Mouse (Mus musculus) hindbrain, postnatal 0 days (tissue): Measurements from ENCODE around the gene Zfp9. TPM values are rescaled to one million over a fixed set of nuclear protein-coding genes. Genes with fewer than 3 reads are reported as not detected.
A peak's percentile ranks its signal among the peaks of the same experiment; 100 is the strongest.

Experiments used
- ATAC-seq: fragments of 200-750 bp; cut with Nextera tagmentation; 2 replicates; pipeline ENCODE4 v1.8.0; 2017; ENCODE audit warnings: mild to moderate bottlenecking, moderate TSS enrichment, moderate library complexity
- DNase-seq: peaks from one replicate; pipeline ENCODE4 v3.0.0-alpha.2; 2015; ENCODE audit warnings: low spot score
- H3K27ac ChIP-seq: fragments of 300-500 bp; sonication (generic); 2 replicates; pipeline ENCODE4 v1.5.1; 2014; ENCODE audit warnings: mild to moderate bottlenecking
- H3K27me3 ChIP-seq: fragments of 300-500 bp; sonication (generic); 2 replicates; pipeline ENCODE4 v1.6.1; 2014; ENCODE audit warnings: low read length, mixed read lengths; ENCODE audit not compliant: insufficient read depth
- H3K36me3 ChIP-seq: fragments of 300-500 bp; sonication (generic); 2 replicates; pipeline ENCODE4 v1.6.1; 2014; ENCODE audit warnings: low read length, mixed read lengths; ENCODE audit not compliant: insufficient read depth
- H3K4me1 ChIP-seq: fragments of 300-500 bp; sonication (generic); 2 replicates; pipeline ENCODE4 v1.6.1; 2014; ENCODE audit warnings: antibody characterized with exemption, low read length, mixed read lengths; ENCODE audit not compliant: insufficient read depth
- H3K4me2 ChIP-seq: fragments of 300-500 bp; sonication (generic); 2 replicates; pipeline ENCODE4 v1.6.1; 2014; ENCODE audit warnings: low read depth, mild to moderate bottlenecking, low read length, moderate library complexity, mixed read lengths
- H3K4me3 ChIP-seq: fragments of 300-500 bp; sonication (generic); 2 replicates; pipeline ENCODE4 v1.5.1; 2014; ENCODE audit warnings: low read length
- H3K9ac ChIP-seq: fragments of 300-500 bp; sonication (generic); replicated peaks from 2 replicates; pipeline ENCODE4 v1.6.1; 2014; ENCODE audit warnings: mild to moderate bottlenecking, low read length, moderate library complexity, mixed read lengths
- H3K9me3 ChIP-seq: fragments of 300-500 bp; sonication (generic); 2 replicates; pipeline ENCODE4 v1.6.1; 2016; ENCODE audit warnings: low read length, mixed read lengths
- CTCF ChIP-seq: IDR thresholded peaks from 2 replicates; pipeline ENCODE4 v1.5.1; 2016; ENCODE audit warnings: antibody characterized with exemption, control low read depth, low read depth
- WGBS: fragments of 180-500 bp; shearing (Covaris S2); extraction: QIAGEN DNeasy Blood & Tissue Kit; methylation state at CpG from one replicate; pipeline ENCODE4 v1.1.7; 2014; 5-methylcytosine and 5-hydroxymethylcytosine counted together
- microRNA-seq, 2 experiments: library from miRNA; unstranded; fragments of <30 nt; microRNA quantifications; one replicate each; pipeline ENCODE4; 2016
- polyA plus RNA-seq: library from polyadenylated mRNA; unstranded; fragments of >200 nt; fragmentation: Nextera tagmentation; extraction: Ambion mirVana; gene quantifications from 2 replicates; pipeline ENCODE4 v1.2.1, GENCODE M21; 2015
- total RNA-seq: library from RNA; depleted of rRNA; stranded (reverse); fragments of >200 nt; gene quantifications from 2 replicates; pipeline ENCODE4 v1.2.3, GENCODE M21; 2014; rRNA removed

Zfp9 gene
- total and polyA plus RNA-seq, 2 experiments from 2014 or later = 8.5 to 16.7 TPM

- under 1% methylated on average over 67 of the region's 67 CpGs for WGBS
- H3K4me3 ChIP-seq = peak within 1 kb of the TSS; percentile 82
- H3K36me3 ChIP-seq = peaks cover 14% of the 10 kb centered on the region; the same call in 1 of the 2 replicates
- H3K4me2 ChIP-seq = peak within 1 kb of the TSS; percentile 69
- TF ChIP-seq CTCF = peak; percentile 97
- ATAC-seq (peak; percentile 99), DNase-seq (peak; percentile 98)
- H3K9me3 ChIP-seq = no peaks in the 10 kb centered on the region
- H3K27me3 ChIP-seq = no peaks in the 10 kb centered on the region
- H3K4me1 ChIP-seq = peaks cover 4% of the 10 kb centered on the region; the same call in 1 of the 2 replicates
- H3K9ac ChIP-seq = peak within 1 kb of the TSS; percentile 89
- H3K27ac ChIP-seq = peak within 1 kb of the TSS; percentile 93
Observed at GRCm38 (mm10) chr6:118419050-118419920, 59.8 kb downstream of the Zfp9 start, which contains the start of gene Bms1. TSS of gene Bms1 (minus strand) at chr6:118419474.

Small RNAs within 50 kb of the gene (microRNA-seq; reads per million reads assigned to microRNA genes)
- gene Gm25953 = 0 reads per million in 2 experiments

Other genes starting within 250 kb of the Zfp9 start
- 11.4 and 16.8 TPM in 2 replicates for gene Bms1, start 59.8 kb downstream of the Zfp9 start, total RNA-seq
- 12.6 and 13.7 TPM in 2 replicates for gene Bms1, start 59.8 kb downstream of the Zfp9 start, polyA plus RNA-seq
- gene Zfp248, start 23.8 kb downstream of the Zfp9 start, total RNA-seq = 7.4 and 8.2 TPM in 2 replicates
- 9.9 and 10.8 TPM in 2 replicates for gene Zfp248, start 23.8 kb downstream of the Zfp9 start, polyA plus RNA-seq
- 5.5 and 6.0 TPM in 2 replicates for gene Ankrd26, start 82.9 kb upstream of the Zfp9 start, total RNA-seq
- gene Ankrd26, start 82.9 kb upstream of the Zfp9 start, polyA plus RNA-seq = 12.5 and 13.5 TPM in 2 replicates